Mouse (Mus musculus): ENCODE measurements at regions not wholly inside any gene's neighbourhood (a gene's known extent, or its start where the extent isn't known, plus 50 kb on each side); places are given as distances from the start of the nearest gene placed in this dataset.

DNA sequence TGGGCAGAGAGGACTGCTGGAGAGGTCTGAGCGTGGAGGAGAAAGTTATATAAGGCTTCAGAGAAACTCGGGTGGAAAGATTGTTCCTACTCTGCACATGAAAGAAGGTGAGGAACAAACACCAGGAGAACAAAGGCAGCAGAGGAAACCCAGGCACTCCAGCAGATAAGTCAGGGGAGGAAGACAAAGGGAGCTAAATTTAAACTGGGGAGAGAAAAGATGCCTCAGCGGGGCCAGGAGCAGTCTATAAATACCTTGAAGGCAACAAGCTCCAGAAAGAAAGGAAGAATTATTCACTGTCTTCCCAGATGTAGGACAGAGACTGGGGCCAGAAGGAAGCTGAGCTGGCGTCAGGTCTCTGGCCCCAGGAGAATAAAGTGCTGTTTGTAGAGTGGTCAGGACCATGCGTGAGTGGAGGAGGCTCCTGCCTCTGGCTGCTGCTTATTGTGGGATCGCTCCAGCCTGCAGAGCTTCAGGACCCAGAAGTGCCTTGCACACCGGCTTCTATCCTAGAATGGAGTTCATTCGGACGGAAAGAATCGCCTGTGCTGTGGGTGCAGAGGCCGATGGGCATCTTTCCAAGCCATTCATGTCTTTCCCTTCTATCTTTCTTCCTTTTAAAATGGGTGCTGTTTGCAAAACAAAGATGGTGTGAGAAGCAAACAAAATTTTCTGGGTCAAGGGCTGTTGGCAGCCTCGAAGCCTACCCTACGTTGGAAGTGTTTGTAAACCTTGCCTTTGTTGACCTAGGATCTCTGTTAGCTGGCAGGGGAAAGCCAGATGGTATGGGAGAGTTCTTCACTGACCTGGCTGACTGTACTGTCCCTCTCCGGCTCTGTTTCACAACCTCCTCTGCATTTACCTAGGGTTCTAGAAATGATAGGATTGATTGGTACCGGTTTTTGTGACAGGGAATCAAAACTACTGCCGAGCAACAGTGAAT is 55.6 kb upstream of the Lrrc55 start:
- no peak for TF ChIP-seq POLR2A (IDR thresholded peaks at IDR 0.05; ENCODE audit: control insufficient read depth, low read depth, low read length)
- no peak for TF ChIP-seq CTCF (IDR thresholded peaks at IDR 0.05; ENCODE audit: control insufficient read depth, insufficient read depth, insufficient replicate concordance, low read depth, low read length)

All from testis, adult 2 months (tissue).